Mouse (Mus musculus): ENCODE measurements at regions not wholly inside any gene's neighbourhood (a gene's known extent, or its start where the extent isn't known, plus 50 kb on each side); places are given as distances from the start of the nearest gene placed in this dataset.

DNA sequence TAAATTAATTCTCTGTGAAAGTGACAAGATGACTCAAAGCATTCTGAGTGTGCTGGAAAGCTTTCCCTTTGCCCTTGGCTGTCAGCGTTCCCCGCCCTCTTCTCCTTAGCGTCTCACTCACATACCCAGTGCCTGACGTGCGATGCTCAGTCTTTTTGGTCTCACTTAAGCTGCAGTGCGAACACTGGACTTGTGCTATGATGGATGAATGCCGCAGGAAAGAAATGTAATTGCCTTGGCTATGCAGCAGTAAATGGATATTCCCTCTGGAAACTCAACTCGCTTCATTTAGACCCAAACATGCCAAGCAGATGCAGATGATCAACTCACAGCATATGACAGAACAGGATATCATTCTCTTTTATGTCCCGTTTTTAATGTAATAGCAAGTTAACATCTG is 685.0 kb downstream of the D3Ertd751e start:
- Histone ChIP-seq H3K4me3 (ENCODE audit: low read depth, low read length) (no peak overlapping the region), H3K4me2 (ENCODE audit: low read depth, low read length) (no peak overlapping the region), H3K27ac (replicated peaks; ENCODE audit: low read depth, low read length) (no peak overlapping the region), H3K9ac (replicated peaks; ENCODE audit: low read length) (no peak overlapping the region), H3K4me1 (ENCODE audit: control insufficient read depth, insufficient read depth, low read length) (no peaks in the 10 kb centered on the region), H3K27me3 (ENCODE audit: control insufficient read depth, insufficient read depth, low read length) (no peaks in the 10 kb centered on the region), H3K9me3 (replicated peaks; ENCODE audit: control insufficient read depth, low read length) (no peaks in the 10 kb centered on the region), H3K36me3 (replicated peaks; ENCODE audit: control insufficient read depth, insufficient read depth, low read depth, low read length) (no peaks in the 10 kb centered on the region)
- 72% methylated on average over 9 of the region's 9 CpGs for WGBS
- ATAC-seq (replicated peaks; ENCODE audit: insufficient number of reproducible peaks, low FRiP score, low TSS enrichment, low read depth) (no peak), DNase-seq (ENCODE audit: low spot score) (peak; percentile 1)

DNA sequence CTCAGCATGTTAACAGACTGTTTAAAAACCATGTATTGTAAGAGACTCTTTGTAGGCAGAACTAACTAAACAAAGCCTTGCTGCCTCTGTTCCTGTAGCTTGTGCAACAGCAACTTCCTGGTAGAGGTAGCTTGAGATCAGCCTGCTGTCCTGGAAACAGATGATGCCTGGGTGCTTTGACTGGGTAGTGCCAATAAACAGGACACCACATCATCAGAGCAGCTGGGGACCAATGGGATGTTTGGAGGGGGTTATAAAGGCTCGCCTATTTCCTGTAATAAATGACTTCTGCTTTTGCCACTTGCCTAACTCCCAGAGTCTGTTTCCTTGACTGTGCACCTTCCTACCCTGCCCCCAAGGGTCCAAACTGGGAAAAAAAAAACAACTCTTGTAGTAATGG is 707.2 kb downstream of the D3Ertd751e start:
- Histone ChIP-seq H3K4me3 (ENCODE audit: low read depth, low read length) (no peak overlapping the region), H3K36me3 (replicated peaks; ENCODE audit: control insufficient read depth, insufficient read depth, low read depth, low read length) (no peaks in the 10 kb centered on the region), H3K27ac (replicated peaks; ENCODE audit: low read depth, low read length) (no peak overlapping the region), H3K9me3 (replicated peaks; ENCODE audit: control insufficient read depth, low read length) (no peaks in the 10 kb centered on the region), H3K4me1 (ENCODE audit: control insufficient read depth, insufficient read depth, low read length) (no peaks in the 10 kb centered on the region), H3K4me2 (ENCODE audit: low read depth, low read length) (no peak overlapping the region), H3K9ac (replicated peaks; ENCODE audit: low read length) (no peak overlapping the region), H3K27me3 (ENCODE audit: control insufficient read depth, insufficient read depth, low read length) (no peaks in the 10 kb centered on the region)
- ATAC-seq (replicated peaks; ENCODE audit: insufficient number of reproducible peaks, low FRiP score, low TSS enrichment, low read depth) (no peak), DNase-seq (ENCODE audit: low spot score) (no peak)
- 66% methylated on average over 1 of the region's 1 CpGs for WGBS

DNA sequence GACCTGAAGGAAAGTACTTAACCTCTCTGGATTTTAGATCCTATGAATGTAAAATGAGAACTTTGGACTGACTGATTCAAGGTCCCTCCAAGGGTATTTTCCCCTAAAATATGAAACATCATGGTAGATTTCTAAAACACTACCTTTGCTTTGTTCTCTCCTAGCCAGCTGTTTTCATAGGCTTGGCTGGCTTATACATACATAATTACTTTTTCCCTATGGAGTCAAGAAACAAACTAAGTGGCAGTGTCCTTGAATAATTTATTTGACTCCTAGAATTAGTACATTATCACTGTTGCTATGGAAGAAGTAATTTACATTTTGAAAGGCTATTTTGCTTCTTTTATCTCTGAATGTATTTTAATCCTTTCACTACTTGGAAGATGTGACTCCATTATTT is 721.9 kb downstream of the D3Ertd751e start:
- ATAC-seq (replicated peaks; ENCODE audit: insufficient number of reproducible peaks, low FRiP score, low TSS enrichment, low read depth) (no peak), DNase-seq (ENCODE audit: low spot score) (no peak)
- Histone ChIP-seq H3K4me1 (ENCODE audit: control insufficient read depth, insufficient read depth, low read length) (no peaks in the 10 kb centered on the region), H3K4me3 (ENCODE audit: low read depth, low read length) (no peak overlapping the region), H3K27ac (replicated peaks; ENCODE audit: low read depth, low read length) (no peak overlapping the region), H3K36me3 (replicated peaks; ENCODE audit: control insufficient read depth, insufficient read depth, low read depth, low read length) (no peaks in the 10 kb centered on the region), H3K9ac (replicated peaks; ENCODE audit: low read length) (no peak overlapping the region), H3K4me2 (ENCODE audit: low read depth, low read length) (no peak overlapping the region), H3K9me3 (replicated peaks; ENCODE audit: control insufficient read depth, low read length) (no peaks in the 10 kb centered on the region), H3K27me3 (ENCODE audit: control insufficient read depth, insufficient read depth, low read length) (no peaks in the 10 kb centered on the region)

DNA sequence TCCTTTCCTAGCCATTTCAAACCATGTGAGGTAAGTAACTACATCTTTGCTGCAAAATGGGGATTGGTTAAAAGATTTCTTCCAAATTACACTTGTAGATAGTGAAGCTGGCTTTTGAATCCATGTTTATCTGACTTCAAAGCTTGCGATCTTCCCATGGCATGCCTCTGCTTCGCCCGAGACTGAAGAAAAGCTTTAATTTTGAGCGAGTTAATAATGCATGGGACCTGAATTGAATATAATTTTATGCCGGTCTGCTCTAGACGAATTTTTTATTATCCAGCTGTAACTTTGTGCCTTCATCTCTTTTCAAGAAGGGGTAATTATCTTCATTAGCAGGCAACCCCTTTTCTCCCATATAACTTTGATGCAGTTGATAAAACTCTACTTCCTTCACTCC is 724.7 kb downstream of the D3Ertd751e start:
- ATAC-seq (replicated peaks; ENCODE audit: insufficient number of reproducible peaks, low FRiP score, low TSS enrichment, low read depth) (no peak), DNase-seq (ENCODE audit: low spot score) (no peak)
- 81% methylated on average over 6 of the region's 6 CpGs for WGBS
- H3K9ac ChIP-seq (replicated peaks; ENCODE audit: low read length) = no peak overlapping the region
- H3K36me3 ChIP-seq (replicated peaks; ENCODE audit: control insufficient read depth, insufficient read depth, low read depth, low read length) = no peaks in the 10 kb centered on the region
- no peaks in the 10 kb centered on the region for H3K4me1 ChIP-seq (ENCODE audit: control insufficient read depth, insufficient read depth, low read length)
- no peaks in the 10 kb centered on the region for H3K9me3 ChIP-seq (replicated peaks; ENCODE audit: control insufficient read depth, low read length)
- H3K4me2 ChIP-seq (ENCODE audit: low read depth, low read length) = no peak overlapping the region
- H3K27ac ChIP-seq (replicated peaks; ENCODE audit: low read depth, low read length) = no peak overlapping the region
- no peaks in the 10 kb centered on the region for H3K27me3 ChIP-seq (ENCODE audit: control insufficient read depth, insufficient read depth, low read length)
- no peak overlapping the region for H3K4me3 ChIP-seq (ENCODE audit: low read depth, low read length)

DNA sequence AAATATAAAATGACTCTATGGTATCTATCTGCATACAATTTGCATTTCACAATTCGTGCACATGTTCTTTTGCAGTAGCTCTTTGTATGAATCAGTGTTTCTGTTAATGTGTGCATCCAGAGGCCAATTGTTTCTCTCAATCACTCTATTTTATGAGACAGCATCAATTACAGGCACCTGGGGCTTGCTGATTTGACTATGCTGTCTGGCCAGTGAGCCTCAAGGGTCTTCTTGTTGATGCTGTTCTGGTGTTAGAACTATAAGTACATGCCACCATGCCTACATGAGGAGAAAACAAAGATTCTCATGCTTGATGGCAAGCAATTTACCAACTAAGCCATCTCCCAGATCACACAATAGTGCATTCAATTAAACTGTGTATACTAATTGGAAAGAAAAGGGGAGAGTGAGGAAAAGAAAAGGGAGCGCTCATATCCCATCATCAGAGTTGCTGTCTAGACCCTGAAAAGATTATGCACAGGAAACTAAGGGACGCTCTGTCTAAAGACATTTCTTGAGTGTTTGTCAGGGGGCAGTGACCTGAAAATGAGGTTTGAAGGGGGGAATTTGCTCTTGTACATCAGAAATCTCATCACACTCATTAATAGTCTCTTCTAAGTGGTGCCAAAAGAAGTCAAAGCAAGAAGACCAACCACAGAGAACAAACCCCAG is 772.6 kb downstream of the D3Ertd751e start:
- Histone ChIP-seq H3K27me3 (ENCODE audit: control insufficient read depth, insufficient read depth, low read length) (no peaks in the 10 kb centered on the region), H3K4me3 (ENCODE audit: low read depth, low read length) (no peak overlapping the region), H3K36me3 (replicated peaks; ENCODE audit: control insufficient read depth, insufficient read depth, low read depth, low read length) (no peaks in the 10 kb centered on the region), H3K4me1 (ENCODE audit: control insufficient read depth, insufficient read depth, low read length) (no peaks in the 10 kb centered on the region), H3K9ac (replicated peaks; ENCODE audit: low read length) (no peak overlapping the region), H3K27ac (replicated peaks; ENCODE audit: low read depth, low read length) (no peak overlapping the region), H3K4me2 (ENCODE audit: low read depth, low read length) (no peak overlapping the region), H3K9me3 (replicated peaks; ENCODE audit: control insufficient read depth, low read length) (no peaks in the 10 kb centered on the region)
- ATAC-seq (replicated peaks; ENCODE audit: insufficient number of reproducible peaks, low FRiP score, low TSS enrichment, low read depth) (no peak), DNase-seq (ENCODE audit: low spot score) (no peak)
- 85% methylated on average over 3 of the region's 3 CpGs for whole genome bisulfite sequencing

DNA sequence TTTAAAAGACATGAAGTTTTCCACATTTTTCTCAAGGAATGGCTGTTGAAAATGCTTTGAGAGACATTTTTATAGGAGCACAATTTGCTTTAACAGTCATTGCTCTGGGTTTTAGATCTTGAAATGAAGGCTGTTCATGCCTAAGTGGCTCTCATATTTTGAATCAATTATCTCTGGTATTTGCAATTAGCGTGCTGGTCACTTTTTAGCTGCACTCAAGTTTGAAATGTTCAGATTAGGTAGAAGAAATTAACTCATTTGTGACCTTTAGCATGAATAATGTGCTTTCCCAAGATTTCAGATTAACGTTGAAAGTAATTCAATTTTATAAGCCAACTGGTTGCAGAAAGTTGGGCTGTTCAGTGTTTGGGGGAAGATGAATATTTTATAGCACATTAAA is 773.9 kb downstream of the D3Ertd751e start:
- no peak overlapping the region for H3K27ac ChIP-seq (replicated peaks; ENCODE audit: low read depth, low read length)
- WGBS = 72% methylated on average over 2 of the region's 2 CpGs

DNA sequence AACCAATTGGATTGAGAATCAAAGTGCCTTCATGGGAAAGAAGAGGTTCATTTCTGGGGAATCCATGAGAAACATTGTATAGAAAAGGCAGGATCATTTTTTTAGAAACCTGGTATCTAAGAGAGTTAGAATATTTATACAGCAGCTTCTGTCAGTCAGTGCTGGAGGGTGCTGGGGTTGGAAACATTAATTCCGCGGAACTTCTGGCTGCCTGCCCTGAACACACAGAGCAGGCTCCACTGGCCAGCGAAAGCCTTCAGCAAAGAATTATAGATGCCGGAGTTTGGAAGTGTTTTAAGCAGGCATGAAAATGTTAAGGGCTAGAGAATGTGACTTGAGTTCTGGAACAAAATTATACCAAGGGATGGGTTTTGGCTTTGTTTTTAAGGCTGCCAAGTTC is 789.0 kb downstream of the D3Ertd751e start:
- 91% methylated on average over 4 of the region's 4 CpGs for WGBS
- no peak overlapping the region for H3K9ac ChIP-seq (replicated peaks; ENCODE audit: low read length)
- no peaks in the 10 kb centered on the region for H3K9me3 ChIP-seq (replicated peaks; ENCODE audit: control insufficient read depth, low read length)
- no peaks in the 10 kb centered on the region for H3K27me3 ChIP-seq (ENCODE audit: control insufficient read depth, insufficient read depth, low read length)
- DNase-seq (ENCODE audit: low spot score) (no peak), ATAC-seq (replicated peaks; ENCODE audit: insufficient number of reproducible peaks, low FRiP score, low TSS enrichment, low read depth) (no peak)
- H3K27ac ChIP-seq (replicated peaks; ENCODE audit: low read depth, low read length) = no peak overlapping the region
- H3K4me3 ChIP-seq (ENCODE audit: low read depth, low read length) = no peak overlapping the region
- no peaks in the 10 kb centered on the region for H3K4me1 ChIP-seq (ENCODE audit: control insufficient read depth, insufficient read depth, low read length)
- no peak overlapping the region for H3K4me2 ChIP-seq (ENCODE audit: low read depth, low read length)
- H3K36me3 ChIP-seq (replicated peaks; ENCODE audit: control insufficient read depth, insufficient read depth, low read depth, low read length) = no peaks in the 10 kb centered on the region

More for the DNA sequence above, 773.9 kb downstream of the D3Ertd751e start:
- ATAC-seq (replicated peaks; ENCODE audit: insufficient number of reproducible peaks, low FRiP score, low TSS enrichment, low read depth) (no peak), DNase-seq (ENCODE audit: low spot score) (no peak)
- H3K4me2 ChIP-seq (ENCODE audit: low read depth, low read length) = no peak overlapping the region
- H3K27me3 ChIP-seq (ENCODE audit: control insufficient read depth, insufficient read depth, low read length) = no peaks in the 10 kb centered on the region
- no peak overlapping the region for H3K4me3 ChIP-seq (ENCODE audit: low read depth, low read length)
- no peaks in the 10 kb centered on the region for H3K9me3 ChIP-seq (replicated peaks; ENCODE audit: control insufficient read depth, low read length)
- no peaks in the 10 kb centered on the region for H3K4me1 ChIP-seq (ENCODE audit: control insufficient read depth, insufficient read depth, low read length)
- H3K36me3 ChIP-seq (replicated peaks; ENCODE audit: control insufficient read depth, insufficient read depth, low read depth, low read length) = no peaks in the 10 kb centered on the region
- no peak overlapping the region for H3K9ac ChIP-seq (replicated peaks; ENCODE audit: low read length)

DNA sequence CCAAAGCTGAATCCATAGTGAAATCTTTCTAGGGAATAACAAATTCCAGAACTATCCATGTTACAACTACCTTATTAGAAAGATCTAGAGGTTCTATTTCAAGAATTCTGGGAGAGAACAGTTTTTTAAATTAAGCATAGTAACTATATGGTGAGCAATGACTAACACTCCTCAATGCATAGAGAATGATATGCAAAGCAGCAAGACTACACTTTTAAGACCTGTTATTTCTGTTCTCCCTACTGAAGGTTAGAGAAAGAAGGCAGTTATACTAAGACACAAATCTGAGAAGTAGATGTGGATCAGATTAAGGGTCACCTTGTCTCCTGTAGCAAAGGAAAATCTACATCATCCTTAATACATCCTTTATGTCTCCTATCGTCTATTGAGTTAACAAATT is 824.3 kb downstream of the D3Ertd751e start:
- H3K9ac ChIP-seq (replicated peaks; ENCODE audit: low read length) = no peak overlapping the region
- ATAC-seq (replicated peaks; ENCODE audit: insufficient number of reproducible peaks, low FRiP score, low TSS enrichment, low read depth) = no peak
- H3K36me3 ChIP-seq (replicated peaks; ENCODE audit: control insufficient read depth, insufficient read depth, low read depth, low read length) = no peaks in the 10 kb centered on the region
- no peaks in the 10 kb centered on the region for H3K27me3 ChIP-seq (ENCODE audit: control insufficient read depth, insufficient read depth, low read length)
- H3K9me3 ChIP-seq (replicated peaks; ENCODE audit: control insufficient read depth, low read length) = no peaks in the 10 kb centered on the region
- no peak overlapping the region for H3K27ac ChIP-seq (replicated peaks; ENCODE audit: low read depth, low read length)
- no peak overlapping the region for H3K4me2 ChIP-seq (ENCODE audit: low read depth, low read length)
- 81% methylated on average over 1 of the region's 1 CpGs for WGBS
- no peak for DNase-seq (ENCODE audit: low spot score)
- H3K4me3 ChIP-seq (ENCODE audit: low read depth, low read length) = no peak overlapping the region
- no peaks in the 10 kb centered on the region for H3K4me1 ChIP-seq (ENCODE audit: control insufficient read depth, insufficient read depth, low read length)
